Mouse (Mus musculus) lung, embryonic 14.5 days (tissue): ENCODE results near the gene Helz. TPM values are rescaled to one million over a fixed set of nuclear protein-coding genes. Genes with fewer than 3 reads are reported as not detected.

ENCODE experiments used
- ATAC-seq: fragments of 200-750 bp; cut with Nextera tagmentation; 2 replicates; pipeline ENCODE4 v1.8.0; 2017; ENCODE audit warnings: mild to moderate bottlenecking, moderate TSS enrichment, moderate library complexity; ENCODE audit not compliant: insufficient read depth
- DNase-seq: peaks from one replicate; pipeline ENCODE4 v3.0.0-alpha.2; 2015
- H3K27ac ChIP-seq: fragments of 300-500 bp; sonication (generic); 2 replicates; pipeline ENCODE4 v1.5.1; 2014; ENCODE audit warnings: low read depth, mild to moderate bottlenecking, moderate library complexity
- H3K27me3 ChIP-seq: fragments of 300-500 bp; sonication (generic); 2 replicates; pipeline ENCODE4 v1.6.1; 2014; ENCODE audit warnings: low read length, control low read depth; ENCODE audit not compliant: insufficient read depth
- H3K36me3 ChIP-seq: fragments of 300-500 bp; sonication (generic); 2 replicates; pipeline ENCODE4 v1.6.1; 2014; ENCODE audit warnings: control low read depth; ENCODE audit not compliant: insufficient read depth
- H3K4me1 ChIP-seq: fragments of 300-500 bp; sonication (generic); 2 replicates; pipeline ENCODE4 v1.6.1; 2014; ENCODE audit warnings: antibody characterized with exemption, control low read depth; ENCODE audit not compliant: insufficient read depth
- H3K4me2 ChIP-seq: fragments of 300-500 bp; sonication (generic); 2 replicates; pipeline ENCODE4 v1.6.1; 2014; ENCODE audit warnings: mild to moderate bottlenecking
- H3K4me3 ChIP-seq: fragments of 300-500 bp; sonication (generic); 2 replicates; pipeline ENCODE4 v1.5.1; 2014; ENCODE audit warnings: low read depth, low read length
- H3K9ac ChIP-seq: fragments of 300-500 bp; sonication (generic); 2 replicates; pipeline ENCODE4 v1.6.1; 2014
- H3K9me3 ChIP-seq: fragments of 300-500 bp; sonication (generic); 2 replicates; pipeline ENCODE4 v1.6.1; 2016; ENCODE audit warnings: low read depth, low read length, control low read depth
- CTCF ChIP-seq: IDR thresholded peaks from 2 replicates; pipeline ENCODE4 v1.5.1; 2016; ENCODE audit warnings: antibody characterized with exemption, low read depth
- WGBS: fragments of 180-500 bp; shearing (Covaris S2); extraction: QIAGEN DNeasy Blood & Tissue Kit; methylation state at CpG from one replicate; pipeline ENCODE4 v1.1.7; 2014; 5-methylcytosine and 5-hydroxymethylcytosine counted together
- polyA plus RNA-seq: library from polyadenylated mRNA; unstranded; fragments of >200 nt; fragmentation: Nextera tagmentation; extraction: Ambion mirVana; gene quantifications from 2 replicates; pipeline ENCODE4 v1.2.1, GENCODE M21; 2014

Gene Helz
- polyA plus RNA-seq, 1 experiment from 2014 or later, result 27.4 TPM

- H3K4me2 ChIP-seq, result no peak overlapping the region
- DNase-seq (no peak), ATAC-seq (no peak)
- H3K27me3 ChIP-seq, result no peaks in the 10 kb centered on the region
- H3K9me3 ChIP-seq, result no peaks in the 10 kb centered on the region
- no peaks in the 10 kb centered on the region for H3K4me1 ChIP-seq
- peaks cover 66% of the 10 kb centered on the region for H3K36me3 ChIP-seq
- no peak overlapping the region for H3K27ac ChIP-seq
- no peak overlapping the region for H3K9ac ChIP-seq
- 42% methylated on average over 2 of the region's 2 CpGs for whole genome bisulfite sequencing
- H3K4me3 ChIP-seq, result no peak overlapping the region
- no peak for TF ChIP-seq CTCF
Measured at GRCm38 (mm10) chr11:107667542-107667941, 119.8 kb downstream of the Helz start.

- Histone ChIP-seq H3K36me3 (peaks cover 64% of the 10 kb centered on the region), H3K4me3 (no peak overlapping the region), H3K4me2 (no peak overlapping the region), H3K9me3 (no peaks in the 10 kb centered on the region), H3K27me3 (no peaks in the 10 kb centered on the region), H3K9ac (no peak overlapping the region), H3K4me1 (no peaks in the 10 kb centered on the region), H3K27ac (no peak overlapping the region)
- ATAC-seq (no peak), DNase-seq (no peak)
- no peak for TF ChIP-seq CTCF
- 66% methylated on average over 6 of the region's 6 CpGs for WGBS
Measured at GRCm38 (mm10) chr11:107668223-107668622, 120.5 kb downstream of the Helz start.

DNA sequence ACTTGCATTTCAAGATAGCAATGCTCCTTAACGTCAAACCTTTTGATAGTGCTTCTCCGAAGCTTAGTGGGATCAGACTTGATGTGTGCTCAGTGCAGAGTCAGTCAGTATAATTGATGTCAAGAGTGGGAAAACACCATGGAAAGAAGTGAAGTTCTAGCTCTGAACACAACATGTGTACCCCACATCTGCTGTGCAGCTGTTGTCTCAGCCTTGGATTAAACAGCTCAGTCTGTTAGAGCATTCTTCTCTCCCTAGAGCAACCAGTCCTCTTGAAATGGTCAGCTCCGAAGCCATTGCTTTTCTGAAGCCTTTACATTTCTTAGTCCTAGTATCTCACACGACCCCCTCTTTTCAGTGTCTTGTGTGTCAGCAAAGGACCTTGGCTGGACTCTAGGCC is 121.2 kb downstream of the Helz start:
- no peak overlapping the region for H3K9ac ChIP-seq
- H3K36me3 ChIP-seq, result peaks cover 66% of the 10 kb centered on the region
- H3K27ac ChIP-seq, result no peak overlapping the region
- no peaks in the 10 kb centered on the region for H3K4me1 ChIP-seq
- no peak for TF ChIP-seq CTCF
- H3K27me3 ChIP-seq, result no peaks in the 10 kb centered on the region
- H3K9me3 ChIP-seq, result no peaks in the 10 kb centered on the region
- no peak for DNase-seq
- ATAC-seq, result no peak
- H3K4me2 ChIP-seq, result no peak overlapping the region
- 71% methylated on average over 4 of the region's 4 CpGs for WGBS
- no peak overlapping the region for H3K4me3 ChIP-seq

GRCm38 (mm10) chr11:107674006-107674405 is 126.3 kb downstream of the Helz start:
- H3K9ac ChIP-seq, result no peak overlapping the region
- H3K4me3 ChIP-seq, result no peak overlapping the region
- peaks cover 49% of the 10 kb centered on the region for H3K36me3 ChIP-seq
- H3K4me2 ChIP-seq, result no peak overlapping the region
- H3K4me1 ChIP-seq, result no peaks in the 10 kb centered on the region
- no peak overlapping the region for H3K27ac ChIP-seq
- no peaks in the 10 kb centered on the region for H3K9me3 ChIP-seq
- ATAC-seq, result no peak
- 68% methylated on average over 5 of the region's 5 CpGs for WGBS
- TF ChIP-seq CTCF, result no peak
- no peaks in the 10 kb centered on the region for H3K27me3 ChIP-seq
- DNase-seq, result no peak

DNA sequence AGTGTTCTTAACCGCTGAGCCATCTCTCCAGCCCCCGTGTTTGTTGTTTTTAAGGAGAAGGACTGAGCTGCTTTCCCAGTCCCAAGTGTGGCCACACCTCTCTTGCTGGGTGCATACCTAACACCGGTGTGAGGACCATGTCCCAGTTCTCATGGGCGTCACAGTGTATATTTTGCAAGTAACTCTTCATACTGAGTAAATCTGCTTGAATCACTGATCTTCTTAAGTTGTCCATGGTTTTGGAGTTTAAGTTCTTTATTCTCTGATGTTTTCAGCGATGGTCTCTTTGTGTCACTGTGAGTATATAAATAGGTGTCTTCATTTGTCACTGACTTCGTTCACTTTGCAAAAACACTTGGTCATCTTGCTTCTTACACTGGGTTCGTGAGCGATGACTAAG is 126.9 kb downstream of the Helz start:
- H3K4me1 ChIP-seq, result no peaks in the 10 kb centered on the region
- DNase-seq (no peak), ATAC-seq (no peak)
- peaks cover 47% of the 10 kb centered on the region for H3K36me3 ChIP-seq
- no peak for TF ChIP-seq CTCF
- no peak overlapping the region for H3K9ac ChIP-seq
- H3K9me3 ChIP-seq, result no peaks in the 10 kb centered on the region
- H3K4me3 ChIP-seq, result no peak overlapping the region
- no peaks in the 10 kb centered on the region for H3K27me3 ChIP-seq
- WGBS, result 88% methylated on average over 8 of the region's 8 CpGs
- no peak overlapping the region for H3K27ac ChIP-seq
- no peak overlapping the region for H3K4me2 ChIP-seq

- H3K4me2 ChIP-seq, result no peak overlapping the region
- no peaks in the 10 kb centered on the region for H3K9me3 ChIP-seq
- H3K27ac ChIP-seq, result no peak overlapping the region
- no peak overlapping the region for H3K4me3 ChIP-seq
- 78% methylated on average over 10 of the region's 10 CpGs for WGBS
- no peaks in the 10 kb centered on the region for H3K27me3 ChIP-seq
- H3K4me1 ChIP-seq, result no peaks in the 10 kb centered on the region
- ATAC-seq (no peak), DNase-seq (no peak)
- H3K36me3 ChIP-seq, result peaks cover 42% of the 10 kb centered on the region
- no peak for TF ChIP-seq CTCF
- no peak overlapping the region for H3K9ac ChIP-seq
Measured at GRCm38 (mm10) chr11:107675246-107675645, 127.5 kb downstream of the Helz start.

- H3K9ac ChIP-seq, result no peak overlapping the region
- DNase-seq (no peak), ATAC-seq (no peak)
- H3K9me3 ChIP-seq, result no peaks in the 10 kb centered on the region
- TF ChIP-seq CTCF, result no peak
- WGBS, result 68% methylated on average over 17 of the region's 17 CpGs
- no peaks in the 10 kb centered on the region for H3K4me1 ChIP-seq
- no peaks in the 10 kb centered on the region for H3K27me3 ChIP-seq
- H3K4me2 ChIP-seq, result no peak overlapping the region
- no peak overlapping the region for H3K4me3 ChIP-seq
- peaks cover 33% of the 10 kb centered on the region for H3K36me3 ChIP-seq
- no peak overlapping the region for H3K27ac ChIP-seq
Measured at GRCm38 (mm10) chr11:107676207-107676940, 128.6 kb downstream of the Helz start.
